Mouse (Mus musculus) brain, embryonic 14.5 days (tissue): ENCODE measurements around the gene Ropn1. TPM values are rescaled to one million over a fixed set of nuclear protein-coding genes. Genes with fewer than 3 reads are reported as not detected.
"Not testable (repeated sequence)": the region's sequence is repeated elsewhere in the genome, so short reads cannot be mapped to it uniquely, and the experiment has no call there.

Experiments used
- DNase-seq: peaks from one replicate; pipeline ENCODE4 v3.0.0-alpha.2; 2011; ENCODE audit warnings: low read depth
- CTCF ChIP-seq: fragments of 200-500 bp; IDR thresholded peaks from 2 replicates; pipeline ENCODE4 v1.5.1; 2012; ENCODE audit warnings: inconsistent platforms, mild to moderate bottlenecking, moderate library complexity, borderline replicate concordance; ENCODE audit not compliant: insufficient read depth, insufficient read length; ENCODE audit errors: extremely low read depth
- POLR2A ChIP-seq: fragments of 200-500 bp; IDR thresholded peaks from 2 replicates; pipeline ENCODE4 v1.6.1; 2012; ENCODE audit warnings: mild to moderate bottlenecking, inconsistent platforms, borderline replicate concordance; ENCODE audit not compliant: poor library complexity, insufficient read depth, insufficient read length, severe bottlenecking; ENCODE audit errors: extremely low read depth
- polyA plus RNA-seq: library from polyadenylated mRNA; depleted of rRNA; stranded (reverse); fragments of >200 nt; gene quantifications from 2 replicates; pipeline ENCODE4 v1.2.3, GENCODE M21; 2012; rRNA removed

The Ropn1 gene
- polyA plus RNA-seq, 1 experiment: not detected

DNA sequence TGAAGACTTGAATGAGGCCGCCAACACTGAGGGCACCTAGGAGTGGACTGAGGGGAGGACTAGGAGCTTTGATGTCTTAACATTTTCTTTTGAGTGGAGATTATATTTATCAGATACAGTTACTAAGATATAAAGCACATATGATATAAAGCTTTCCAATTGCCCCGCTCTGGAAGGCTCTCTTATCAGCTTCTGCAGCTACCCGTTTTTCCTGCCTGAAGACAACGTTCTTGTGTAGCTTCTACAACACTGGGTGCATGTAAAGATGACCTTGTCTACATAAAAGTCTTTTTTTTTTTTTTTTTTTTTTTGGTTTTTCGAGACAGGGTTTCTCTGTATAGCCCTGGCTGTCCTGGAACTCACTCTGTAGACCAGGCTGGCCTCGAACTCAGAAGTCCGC is 44.8 kb downstream of the Ropn1 start:
- no peak for TF ChIP-seq CTCF
- no peak for TF ChIP-seq POLR2A
- DNase-seq: no peak

DNA sequence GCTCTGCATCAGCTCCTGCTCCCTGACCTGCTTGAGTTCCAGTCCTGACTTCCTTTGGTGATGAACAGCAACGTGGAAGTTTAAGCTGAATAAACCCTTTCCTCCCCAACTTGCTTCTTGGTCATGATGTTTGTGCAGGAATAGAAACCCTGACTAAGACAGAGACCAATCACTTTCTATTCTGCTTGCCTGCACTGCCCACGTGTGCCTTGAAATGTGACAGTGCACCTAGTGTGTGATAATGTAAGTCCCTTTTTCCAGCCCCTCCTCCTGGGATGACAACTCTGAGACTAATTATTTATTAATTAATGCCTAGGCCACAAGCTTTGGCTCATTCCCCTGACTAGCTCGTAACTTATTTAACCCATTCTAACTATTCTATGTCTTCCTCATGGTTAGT is 49.0 kb downstream of the Ropn1 start:
- not testable (repeated sequence) for DNase-seq

DNA sequence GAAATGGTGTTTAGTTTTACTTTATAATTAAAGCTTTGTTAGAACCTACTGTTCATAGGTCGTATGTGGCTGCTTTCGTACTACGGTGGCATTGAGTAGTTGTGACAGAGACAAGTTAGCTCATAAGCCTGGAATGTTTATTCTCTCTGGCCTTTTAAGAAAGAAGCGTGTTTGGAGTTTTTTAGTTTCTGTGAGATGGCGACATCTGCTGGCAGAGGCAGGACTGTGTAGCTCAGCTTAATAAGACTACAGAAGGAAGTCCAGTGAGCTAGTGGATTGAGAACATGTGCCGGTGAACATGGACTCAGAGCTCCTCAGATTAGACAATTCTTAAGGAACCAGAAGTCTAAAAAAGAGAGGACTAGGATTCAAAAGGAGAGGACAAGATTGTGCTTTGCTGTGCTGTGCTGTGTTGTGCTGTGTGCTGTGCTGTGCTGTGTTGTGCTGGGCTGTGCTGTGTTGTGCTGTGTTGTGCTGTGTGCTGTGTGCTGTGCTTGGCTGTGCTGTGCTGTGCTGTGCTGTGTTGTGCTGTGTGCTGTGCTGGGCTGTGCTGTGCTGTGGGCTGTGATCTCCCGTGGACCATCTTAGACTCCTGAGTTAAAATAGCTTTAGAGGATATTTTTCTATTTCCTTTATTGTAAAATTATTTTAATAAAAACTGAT is 50.6 kb downstream of the Ropn1 start:
- TF ChIP-seq CTCF (peak; percentile 81; the same call in 1 of the 2 replicates), POLR2A (no peak)
- peak; percentile 93 for DNase-seq

- DNase-seq: no peak
- no peak for TF ChIP-seq CTCF
Observed at GRCm38 (mm10) chr16:34700828-34701216, 51.1 kb downstream of the Ropn1 start.

- TF ChIP-seq CTCF (no peak), POLR2A (no peak)
- no peak for DNase-seq
Observed at GRCm38 (mm10) chr16:34706019-34706418, 56.3 kb downstream of the Ropn1 start.

DNA sequence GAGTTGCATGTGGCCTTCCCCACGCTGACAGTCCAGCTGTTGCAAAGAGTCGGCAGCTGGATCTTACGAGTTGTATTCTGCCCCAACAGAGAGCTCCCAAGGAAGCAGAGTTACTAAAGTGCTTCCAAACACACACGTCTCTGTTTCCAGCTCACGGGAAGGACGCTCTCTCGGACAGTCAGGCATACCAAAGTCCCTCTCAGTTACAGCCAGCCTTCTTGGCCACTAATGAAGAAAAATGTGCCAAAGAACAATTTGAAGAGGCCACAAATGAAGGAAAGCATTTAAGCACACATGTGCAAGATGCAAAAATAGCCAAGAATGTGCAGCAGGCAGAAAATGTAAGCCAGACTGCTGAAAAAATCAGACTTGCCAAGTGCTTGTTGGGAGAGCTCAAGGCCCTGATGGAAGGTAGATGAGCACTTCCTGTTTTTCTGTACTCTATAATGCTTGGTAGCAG is 56.8 kb downstream of the Ropn1 start:
- no peak for DNase-seq
- no peak for TF ChIP-seq POLR2A
- TF ChIP-seq CTCF: no peak

DNA sequence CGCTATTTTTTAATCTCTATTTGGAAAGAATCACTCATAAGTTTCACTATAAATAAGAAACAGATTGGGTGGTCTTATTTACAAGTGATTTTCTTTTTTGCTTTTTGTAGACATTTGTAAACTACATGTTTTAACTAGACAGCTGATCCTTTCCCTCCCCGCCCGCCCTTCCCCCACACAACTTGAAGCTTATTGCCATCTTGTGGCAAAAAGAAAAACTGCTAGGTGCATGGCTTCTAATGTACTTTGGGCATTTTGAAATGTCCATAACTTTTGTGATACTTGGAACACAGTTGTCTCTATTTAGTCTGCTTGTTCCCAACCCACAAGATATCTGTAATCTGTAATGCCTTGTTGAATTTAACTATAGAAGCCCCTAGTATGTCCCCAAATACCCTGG is 61.8 kb downstream of the Ropn1 start:
- DNase-seq: peak; percentile 60
- TF ChIP-seq CTCF (peak; percentile 50; the same call in 1 of the 2 replicates), POLR2A (no peak)

DNA sequence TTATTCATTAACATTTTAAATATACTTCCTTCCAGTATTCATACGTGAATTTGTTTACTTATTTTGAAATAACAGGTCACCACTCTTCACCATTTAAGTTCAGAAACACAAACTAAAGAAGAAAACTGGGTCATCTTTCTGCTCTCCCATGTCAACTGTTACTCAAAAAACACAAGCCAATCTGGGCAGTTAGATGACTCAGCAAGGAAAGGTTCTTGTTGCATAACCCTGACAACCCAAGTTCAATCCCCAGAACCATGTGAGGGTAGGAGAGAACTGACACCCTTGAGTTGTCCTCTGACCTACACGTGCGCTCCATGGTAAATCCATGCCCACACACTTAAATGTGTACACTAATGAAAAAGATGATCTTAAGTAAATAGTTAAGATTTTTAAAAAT is 75.4 kb downstream of the Ropn1 start:
- TF ChIP-seq CTCF (no peak), POLR2A (no peak)
- DNase-seq: no peak

Other genes starting within 250 kb of the Ropn1 start
- 30.4 and 52.2 TPM in 2 replicates for gene Kalrn, start 76.4 kb upstream of the Ropn1 start, polyA plus RNA-seq
- 7.1 and 7.9 TPM in 2 replicates for gene Ccdc14, start 40.7 kb downstream of the Ropn1 start, polyA plus RNA-seq
- gene Mylk, start 95.3 kb downstream of the Ropn1 start, polyA plus RNA-seq: 5.7 and 8.9 TPM in 2 replicates